Mouse (Mus musculus) kidney, postnatal 36 days (tissue): ENCODE results near the gene Atp8a1.
A peak's percentile ranks its signal among the peaks of the same experiment; 100 is the strongest.

Experiments used
- DNase-seq, 2 experiments: peaks; one replicate each; pipeline ENCODE4 v3.0.0; 2021 to 2022; ENCODE audit warnings: mixed read lengths in 2 of 2

The Atp8a1 gene

GRCm38 (mm10) chr5:67669436-67669896, 177.8 kb downstream of the Atp8a1 start:
- DNase-seq = peak; percentile 24 to 53

- DNase-seq = no peak
Observed at GRCm38 (mm10) chr5:67662715-67663114, 184.5 kb downstream of the Atp8a1 start.

GRCm38 (mm10) chr5:67659864-67660263, 187.4 kb downstream of the Atp8a1 start:
- no peak for DNase-seq

GRCm38 (mm10) chr5:67656821-67657259, 190.4 kb downstream of the Atp8a1 start:
- DNase-seq = no peak

- no peak for DNase-seq
Observed at GRCm38 (mm10) chr5:67655696-67656519, 191.3 kb downstream of the Atp8a1 start.

GRCm38 (mm10) chr5:67654572-67654971, 192.7 kb downstream of the Atp8a1 start:
- DNase-seq = no peak

- DNase-seq = no peak
Observed at GRCm38 (mm10) chr5:67653543-67653942, 193.7 kb downstream of the Atp8a1 start.

- DNase-seq = no peak
Observed at GRCm38 (mm10) chr5:67652468-67652867, 194.8 kb downstream of the Atp8a1 start.

GRCm38 (mm10) chr5:67650021-67650420, 197.2 kb downstream of the Atp8a1 start:
- no peak for DNase-seq

GRCm38 (mm10) chr5:67649156-67649555, 198.1 kb downstream of the Atp8a1 start:
- DNase-seq = no peak

- DNase-seq = peak in 1 of 2 experiments; percentile 53
Observed at GRCm38 (mm10) chr5:67647568-67647967, 199.7 kb downstream of the Atp8a1 start.

GRCm38 (mm10) chr5:67646756-67647529, 200.3 kb downstream of the Atp8a1 start:
- no peak for DNase-seq

- DNase-seq = no peak
Observed at GRCm38 (mm10) chr5:67643537-67644255, 203.5 kb downstream of the Atp8a1 start.

GRCm38 (mm10) chr5:67641406-67642120, 205.7 kb downstream of the Atp8a1 start:
- no peak for DNase-seq

GRCm38 (mm10) chr5:67640596-67641312, 206.5 kb downstream of the Atp8a1 start:
- DNase-seq = no peak

GRCm38 (mm10) chr5:67634339-67634738, 212.9 kb downstream of the Atp8a1 start:
- no peak for DNase-seq

GRCm38 (mm10) chr5:67633831-67634268, 213.4 kb downstream of the Atp8a1 start:
- DNase-seq = no peak

GRCm38 (mm10) chr5:67633138-67633782, 214.0 kb downstream of the Atp8a1 start:
- no peak for DNase-seq

- no peak for DNase-seq
Observed at GRCm38 (mm10) chr5:67631261-67631660, 216.0 kb downstream of the Atp8a1 start.

GRCm38 (mm10) chr5:67629861-67630260, 217.4 kb downstream of the Atp8a1 start:
- no peak for DNase-seq

GRCm38 (mm10) chr5:67629440-67629839, 217.8 kb downstream of the Atp8a1 start:
- no peak for DNase-seq
